Mouse (Mus musculus) G1E (cell line): Measurements from ENCODE around the gene Exoc8.

Source experiments
- CTCF ChIP-seq: IDR thresholded peaks from 2 replicates; pipeline ENCODE4 v1.5.1; 2012; ENCODE audit warnings: low read depth, low read length, inconsistent platforms, mixed read lengths
- GATA1 ChIP-seq: IDR thresholded peaks from 2 replicates; pipeline ENCODE4 v1.6.1; 2012; ENCODE audit warnings: borderline replicate concordance, low read length, inconsistent platforms, mixed read lengths
- GATA2 ChIP-seq: IDR thresholded peaks from 2 replicates; pipeline ENCODE4 v1.6.1; 2012; ENCODE audit warnings: low read depth, low read length, inconsistent platforms, borderline replicate concordance
- POLR2AphosphoS5 ChIP-seq: IDR thresholded peaks from 2 replicates; pipeline ENCODE4 v1.6.1; 2012; ENCODE audit warnings: low read depth, low read length, inconsistent platforms; ENCODE audit not compliant: insufficient replicate concordance
- TAL1 ChIP-seq: conservative IDR thresholded peaks from 2 replicates; pipeline ENCODE4 v1.6.1; 2012; ENCODE audit warnings: low read depth, low read length, inconsistent platforms, mixed read lengths

- TF ChIP-seq CTCF (no peak), POLR2AphosphoS5 (no peak), GATA1 (no peak), TAL1 (no peak), GATA2 (no peak)
Measured at GRCm38 (mm10) chr8:124917741-124918484, 20.4 kb upstream of the Exoc8 start.
